Mouse (Mus musculus) spleen, adult 10 weeks (tissue): Measurements from ENCODE around the gene Tmem132b. TPM values are rescaled to one million over a fixed set of nuclear protein-coding genes. Genes with fewer than 3 reads are reported as not detected.

ENCODE experiments used
- polyA plus RNA-seq: library from polyadenylated mRNA; stranded (reverse); fragments of 350-450 nt; fragmentation: Illumina TruSeq; extraction: RNeasy Lipid Tissue Mini Kit (QIAGEN cat#74804); gene quantifications from one replicate; pipeline ENCODE4 v1.2.3, GENCODE M21; 2015; ENCODE audit warnings: low replicate concordance; ENCODE audit not compliant: insufficient read depth

Gene Tmem132b
- polyA plus RNA-seq, result not detected

GRCm38 (mm10) chr5:125531634-125532033, at the start of gene Tmem132b:
Gene Tmem132b (plus strand): TSS chr5:125531774.

Other genes starting within 250 kb of the Tmem132b start
- 34.3 TPM for gene Scarb1, start 190.7 kb upstream of the Tmem132b start, polyA plus RNA-seq
- not detected for gene Gm10382, start 142.5 kb upstream of the Tmem132b start, polyA plus RNA-seq
- 128 TPM for gene Ubc, start 141.6 kb upstream of the Tmem132b start, polyA plus RNA-seq
- 15.0 TPM for gene Dhx37, start 97.7 kb upstream of the Tmem132b start, polyA plus RNA-seq
- 14.7 TPM for gene Bri3bp, start 90.2 kb upstream of the Tmem132b start, polyA plus RNA-seq
- gene Aacs, start 56.0 kb upstream of the Tmem132b start, polyA plus RNA-seq, result 5.4 TPM